Mouse (Mus musculus) small intestine, adult 2 months (tissue): ENCODE results near the gene Olfr315. TPM values are rescaled to one million over a fixed set of nuclear protein-coding genes. Genes with fewer than 3 reads are reported as not detected.
"Not testable (repeated sequence)": the region's sequence is repeated elsewhere in the genome, so short reads cannot be mapped to it uniquely, and the experiment has no call there.

Experiments used
- H3K27ac ChIP-seq: fragments of 200-500 bp; 2 replicates; pipeline ENCODE4 v1.5.1; 2012; ENCODE audit warnings: low read depth, low read length, control low read depth, inconsistent platforms; ENCODE audit not compliant: insufficient read depth
- H3K27me3 ChIP-seq: fragments of 200-500 bp; 2 replicates; pipeline ENCODE4 v1.6.1; 2012; ENCODE audit warnings: mild to moderate bottlenecking, moderate library complexity, low read length, inconsistent platforms; ENCODE audit not compliant: control insufficient read depth, insufficient read depth
- H3K36me3 ChIP-seq: fragments of 200-500 bp; 2 replicates; pipeline ENCODE4 v1.6.1; 2012; ENCODE audit warnings: mild to moderate bottlenecking, low read length, control low read depth, inconsistent platforms; ENCODE audit not compliant: control insufficient read depth, insufficient read depth
- H3K4me1 ChIP-seq: fragments of 200-500 bp; 2 replicates; pipeline ENCODE4 v1.6.1; 2012; ENCODE audit warnings: low read length, inconsistent platforms, mixed read lengths; ENCODE audit not compliant: control insufficient read depth, insufficient read depth, insufficient read length
- H3K4me3 ChIP-seq: fragments of 200-500 bp; 2 replicates; pipeline ENCODE4 v1.5.1; 2012; ENCODE audit warnings: low read depth, mild to moderate bottlenecking, control low read depth, inconsistent platforms, low read length, moderate library complexity
- CTCF ChIP-seq: fragments of 200-500 bp; IDR thresholded peaks from 2 replicates; pipeline ENCODE4 v1.5.1; 2012; ENCODE audit warnings: low read depth, mild to moderate bottlenecking, control low read depth, inconsistent platforms, low read length, moderate library complexity, mixed read lengths; ENCODE audit not compliant: insufficient replicate concordance, insufficient read length; ENCODE audit errors: extremely low read depth
- POLR2A ChIP-seq: fragments of 200-500 bp; IDR thresholded peaks from 2 replicates; pipeline ENCODE4 v1.6.1; 2012; ENCODE audit warnings: low read depth, mild to moderate bottlenecking, control low read depth, inconsistent platforms, low read length, moderate library complexity
- WGBS: fragments of 180-500 bp; shearing (Covaris S2); methylation state at CpG from one replicate; pipeline ENCODE4 v1.1.7; 2018; 5-methylcytosine and 5-hydroxymethylcytosine counted together
- polyA plus RNA-seq: library from polyadenylated mRNA; depleted of rRNA; stranded (reverse); fragments of >200 nt; gene quantifications from 2 replicates; pipeline ENCODE4 v1.2.3, GENCODE M21; 2012; rRNA removed

Olfr315 gene
- polyA plus RNA-seq, 1 experiment, result not detected

DNA sequence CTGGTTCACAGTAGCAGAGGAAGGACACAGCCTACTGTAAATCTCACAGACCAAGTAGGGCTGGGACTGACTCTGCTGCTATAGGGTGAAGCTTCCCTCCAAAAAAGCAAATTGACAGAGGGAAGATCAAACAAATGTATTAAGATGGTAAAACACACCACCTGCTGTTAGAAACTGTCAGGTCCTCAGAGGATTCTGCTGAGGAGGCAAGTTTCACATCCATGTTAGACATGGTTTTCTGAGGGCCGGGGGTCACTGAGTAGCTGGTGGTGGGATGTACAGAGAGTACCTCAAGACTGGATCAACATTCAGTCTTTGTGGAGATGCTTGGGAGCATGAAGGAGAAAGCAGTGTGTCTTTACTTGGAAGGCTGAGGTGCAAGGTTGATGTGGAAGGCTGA is 42.7 kb downstream of the Olfr315 start:
- Histone ChIP-seq H3K4me3 (no peak overlapping the region), H3K36me3 (no peaks in the 10 kb centered on the region), H3K27ac (no peak overlapping the region), H3K27me3 (no peaks in the 10 kb centered on the region; the same call in 1 of the 2 replicates), H3K4me1 (no peaks in the 10 kb centered on the region)
- WGBS, result 82% methylated on average over 1 of the region's 1 CpGs
- no peak for TF ChIP-seq POLR2A
- no peak for TF ChIP-seq CTCF

GRCm38 (mm10) chr11:58828937-58829336 is 55.9 kb downstream of the Olfr315 start, which contains the start of gene Olfr312:
TSS of gene Olfr312 (plus strand) at chr11:58829237.
- H3K27ac ChIP-seq, H3K4me1 ChIP-seq, H3K27me3 ChIP-seq, H3K4me3 ChIP-seq, H3K36me3 ChIP-seq: not testable (repeated sequence)

DNA sequence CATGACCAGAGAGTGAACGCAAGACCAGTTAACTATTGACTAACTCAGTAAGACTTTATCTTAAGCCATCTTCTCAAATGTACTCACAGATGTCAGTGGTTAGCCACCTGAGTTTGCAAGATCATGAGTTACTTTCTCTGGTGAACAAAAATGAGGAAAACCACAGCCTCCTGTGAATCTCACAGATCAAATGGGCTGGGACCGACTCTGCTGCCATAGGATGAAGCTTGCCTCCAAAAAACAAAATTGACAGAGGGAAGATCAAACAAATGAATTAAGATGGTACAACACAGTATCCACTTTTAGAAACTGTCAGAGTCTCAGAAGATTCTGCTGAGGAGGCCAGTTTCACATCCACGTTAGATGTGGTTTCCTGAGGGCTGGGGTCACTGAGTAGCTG is 56.8 kb downstream of the Olfr315 start:
- H3K4me3 ChIP-seq, result no peak overlapping the region
- H3K36me3 ChIP-seq, result no peaks in the 10 kb centered on the region
- no peak overlapping the region for H3K27ac ChIP-seq
- no peaks in the 10 kb centered on the region for H3K4me1 ChIP-seq
- H3K27me3 ChIP-seq, result no peaks in the 10 kb centered on the region
- TF ChIP-seq CTCF (no peak), POLR2A (no peak)
- WGBS, result 64% methylated on average over 3 of the region's 3 CpGs

Other genes with a start within 250 kb of the Olfr315 start
- not detected in 2 replicates for gene Olfr330, start 238.4 kb upstream of the Olfr315 start, polyA plus RNA-seq
- gene Olfr329-ps, start 226.8 kb upstream of the Olfr315 start, polyA plus RNA-seq, result not detected in 2 replicates
- gene Olfr328, start 217.6 kb upstream of the Olfr315 start, polyA plus RNA-seq, result not detected in 2 replicates
- not detected in 2 replicates for gene Olfr224, start 202.6 kb upstream of the Olfr315 start, polyA plus RNA-seq
- gene Olfr325, start 195.5 kb upstream of the Olfr315 start, polyA plus RNA-seq, result not detected in 2 replicates
- not detected in 2 replicates for gene Olfr324, start 178.1 kb upstream of the Olfr315 start, polyA plus RNA-seq
- gene 2210407C18Rik, start 157.1 kb upstream of the Olfr315 start, polyA plus RNA-seq, result 32.8 and 181 TPM in 2 replicates
- gene Olfr323, start 142.7 kb upstream of the Olfr315 start, polyA plus RNA-seq, result not detected in 2 replicates
- gene Trim58, start 132.7 kb upstream of the Olfr315 start, polyA plus RNA-seq, result 0.05 TPM in 1 of 2 replicates, not detected in the other
- gene Olfr322, start 114.4 kb upstream of the Olfr315 start, polyA plus RNA-seq, result not detected in 2 replicates
- not detected in 2 replicates for gene Olfr320, start 92.1 kb upstream of the Olfr315 start, polyA plus RNA-seq
- gene Olfr319, start 74.0 kb upstream of the Olfr315 start, polyA plus RNA-seq, result not detected in 2 replicates
- gene Olfr318, start 49.2 kb upstream of the Olfr315 start, polyA plus RNA-seq, result not detected in 2 replicates
- not detected in 2 replicates for gene Olfr317, start 34.0 kb upstream of the Olfr315 start, polyA plus RNA-seq
- not detected in 2 replicates for gene Olfr316, start 20.5 kb upstream of the Olfr315 start, polyA plus RNA-seq
- not detected in 2 replicates for gene Olfr314, start 9.8 kb downstream of the Olfr315 start, polyA plus RNA-seq
- gene Fam183b, start 28.8 kb downstream of the Olfr315 start, polyA plus RNA-seq, result 1.6 and 3.0 TPM in 2 replicates
- gene Olfr313, start 41.8 kb downstream of the Olfr315 start, polyA plus RNA-seq, result not detected in 2 replicates
- gene Olfr312, start 56.0 kb downstream of the Olfr315 start, polyA plus RNA-seq, result not detected in 2 replicates
- gene Olfr311, start 66.1 kb downstream of the Olfr315 start, polyA plus RNA-seq, result not detected in 2 replicates
- 0.29 and 0.57 TPM in 2 replicates for gene Gm12258, start 74.0 kb downstream of the Olfr315 start, polyA plus RNA-seq
- gene 2810021J22Rik, start 94.0 kb downstream of the Olfr315 start, polyA plus RNA-seq, result 0.57 and 1.0 TPM in 2 replicates
- 0.10 and 0.29 TPM in 2 replicates for gene Zfp39, start 131.0 kb downstream of the Olfr315 start, polyA plus RNA-seq
- not detected in 2 replicates for gene Btnl10, start 144.7 kb downstream of the Olfr315 start, polyA plus RNA-seq
- gene Rnf187, start 165.7 kb downstream of the Olfr315 start, polyA plus RNA-seq, result 87.9 and 160 TPM in 2 replicates
- gene Hist3h2ba, start 175.7 kb downstream of the Olfr315 start, polyA plus RNA-seq, result 1.7 and 3.8 TPM in 2 replicates
- gene Hist3h2a, start 181.5 kb downstream of the Olfr315 start, polyA plus RNA-seq, result 5.2 and 12.1 TPM in 2 replicates
- gene Trim17, start 181.5 kb downstream of the Olfr315 start, polyA plus RNA-seq, result 0.08 TPM in 1 of 2 replicates, not detected in the other
- 15.4 and 22.6 TPM in 2 replicates for gene Trim11, start 204.9 kb downstream of the Olfr315 start, polyA plus RNA-seq